Mouse (Mus musculus) CH12.LX (cell line): ENCODE data around the gene Thsd4. TPM values are rescaled to one million over a fixed set of nuclear protein-coding genes. Genes with fewer than 3 reads are reported as not detected.

Source experiments
- DNase-seq: peaks from one replicate; pipeline ENCODE4 v3.0.0-alpha.2; 2013; ENCODE audit errors: extremely low read depth
- H3K27ac ChIP-seq: 2 replicates; pipeline ENCODE4 v1.5.1; 2012; ENCODE audit warnings: low read depth, mild to moderate bottlenecking, control low read depth, moderate library complexity; ENCODE audit not compliant: insufficient read depth
- H3K27me3 ChIP-seq: replicated peaks from 2 replicates; pipeline ENCODE3; 2012; ENCODE audit warnings: inconsistent platforms
- H3K36me3 ChIP-seq, 2 experiments: replicated peaks in 1 of 2; 2 replicates each; pipeline versions ENCODE3 to v1.6.1; 2012; ENCODE audit warnings: inconsistent platforms in 1 of 2, low read length in 1 of 2, mild to moderate bottlenecking in 1 of 2, mixed read lengths in 1 of 2, moderate library complexity in 1 of 2; ENCODE audit not compliant: control insufficient read depth in 1 of 2, insufficient read depth in 1 of 2
- H3K4me1 ChIP-seq, 2 experiments: 2 replicates each; pipeline ENCODE4 v1.6.1; 2012; ENCODE audit warnings: inconsistent platforms in 1 of 2, moderate library complexity in 1 of 2; ENCODE audit not compliant: insufficient read depth in 2 of 2, control insufficient read depth in 1 of 2
- H3K4me2 ChIP-seq: 2 replicates; pipeline ENCODE4 v1.6.1; 2012; ENCODE audit warnings: low read depth, mild to moderate bottlenecking, control low read depth; ENCODE audit not compliant: poor library complexity, insufficient read depth, severe bottlenecking
- H3K4me3 ChIP-seq, 3 experiments: fragments of 150-350 bp in 1 of 3; sonication (generic) in 1 of 3; replicated peaks in 1 of 3; 2 replicates each; pipeline versions ENCODE3 to v1.5.1; 2011 to 2012; ENCODE audit warnings: low read depth in 2 of 3, low read length in 2 of 3, mild to moderate bottlenecking in 2 of 3, moderate library complexity in 2 of 3, control low read depth in 1 of 3, improper control_type of control experiment in 1 of 3, inconsistent platforms in 1 of 3, mixed read lengths in 1 of 3; ENCODE audit not compliant: poor library complexity in 1 of 3
- H3K79me2 ChIP-seq: replicated peaks from 2 replicates; pipeline ENCODE4 v1.6.1; 2012; ENCODE audit warnings: mild to moderate bottlenecking, moderate library complexity; ENCODE audit not compliant: control insufficient read depth, poor library complexity, insufficient read depth, severe bottlenecking; ENCODE audit errors: extremely low read depth
- H3K9ac ChIP-seq: 2 replicates; pipeline ENCODE4 v1.6.1; 2012; ENCODE audit warnings: low read depth, mild to moderate bottlenecking, control low read depth, moderate library complexity; ENCODE audit not compliant: insufficient read depth
- H3K9me3 ChIP-seq: replicated peaks from 2 replicates; pipeline ENCODE3; 2012; ENCODE audit warnings: low read length, inconsistent platforms, mixed read lengths
- BHLHE40 ChIP-seq: IDR thresholded peaks from 2 replicates; pipeline ENCODE4 v1.6.1; 2011; ENCODE audit warnings: mild to moderate bottlenecking, low read depth, low read length, improper control_type of control experiment
- CHD2 ChIP-seq: IDR thresholded peaks from 2 replicates; pipeline ENCODE4 v1.6.1; 2011; ENCODE audit warnings: low read length, improper control_type of control experiment
- CTCF ChIP-seq, 2 experiments: IDR thresholded peaks in 1 of 2; conservative IDR thresholded peaks in 1 of 2; 2 replicates each; pipeline ENCODE4 v1.5.1; 2011 to 2012; ENCODE audit warnings: low read depth in 2 of 2, low read length in 2 of 2, improper control_type of control experiment in 1 of 2, inconsistent platforms in 1 of 2, mild to moderate bottlenecking in 1 of 2, moderate library complexity in 1 of 2
- ETS1 ChIP-seq: conservative IDR thresholded peaks from 2 replicates; pipeline ENCODE4 v1.6.1; 2012; ENCODE audit warnings: low read depth, mild to moderate bottlenecking, inconsistent platforms, low read length, improper control_type of control experiment, moderate library complexity
- GABPA ChIP-seq: IDR thresholded peaks from 2 replicates; pipeline ENCODE4 v1.6.1; 2012; ENCODE audit warnings: low read depth, low read length, improper control_type of control experiment, inconsistent platforms; ENCODE audit not compliant: insufficient replicate concordance
- JUND ChIP-seq: conservative IDR thresholded peaks from 2 replicates; pipeline ENCODE4 v1.6.1; 2011; ENCODE audit warnings: low read depth, low read length, improper control_type of control experiment
- MAZ ChIP-seq: IDR thresholded peaks from 2 replicates; pipeline ENCODE4 v1.6.1; 2012; ENCODE audit warnings: low read depth, mild to moderate bottlenecking, inconsistent platforms, low read length, improper control_type of control experiment, moderate library complexity
- MEF2A ChIP-seq: IDR thresholded peaks from 2 replicates; pipeline ENCODE4 v1.6.1; 2014; ENCODE audit warnings: low read depth, mild to moderate bottlenecking, inconsistent platforms, low read length, improper control_type of control experiment, borderline replicate concordance
- MXI1 ChIP-seq: IDR thresholded peaks from 2 replicates; pipeline ENCODE4 v1.6.1; 2011; ENCODE audit warnings: mild to moderate bottlenecking, low read depth, low read length, improper control_type of control experiment
- MYC ChIP-seq: IDR thresholded peaks from 2 replicates; pipeline ENCODE4 v1.6.1; 2011; ENCODE audit warnings: low read depth, mild to moderate bottlenecking, improper control_type of control experiment, low read length
- NELFE ChIP-seq: IDR thresholded peaks from 2 replicates; pipeline ENCODE4 v1.6.1; 2011; ENCODE audit warnings: low read depth, low read length, improper control_type of control experiment
- NRF1 ChIP-seq: IDR thresholded peaks from 2 replicates; pipeline ENCODE4 v1.6.1; 2014; ENCODE audit warnings: low read depth, mild to moderate bottlenecking, inconsistent platforms, low read length, improper control_type of control experiment, moderate library complexity
- POLR2A ChIP-seq: IDR thresholded peaks from 2 replicates; pipeline ENCODE4 v1.6.1; 2011; ENCODE audit warnings: low read depth, mild to moderate bottlenecking, improper control_type of control experiment, low read length
- POLR2AphosphoS2 ChIP-seq: IDR thresholded peaks from 2 replicates; pipeline ENCODE4 v1.6.1; 2011; ENCODE audit warnings: low read depth, low read length, improper control_type of control experiment
- RAD21 ChIP-seq: IDR thresholded peaks from 2 replicates; pipeline ENCODE4 v1.6.1; 2011; ENCODE audit warnings: low read depth, mild to moderate bottlenecking, low read length, improper control_type of control experiment, moderate library complexity
- RCOR1 ChIP-seq: conservative IDR thresholded peaks from 2 replicates; pipeline ENCODE4 v1.6.1; 2012; ENCODE audit warnings: low read depth, mild to moderate bottlenecking, inconsistent platforms, low read length, improper control_type of control experiment
- SIN3A ChIP-seq: IDR thresholded peaks from 2 replicates; pipeline ENCODE4 v1.6.1; 2012; ENCODE audit warnings: low read length, improper control_type of control experiment, inconsistent platforms
- SMC3 ChIP-seq: IDR thresholded peaks from 2 replicates; pipeline ENCODE4 v1.6.1; 2011; ENCODE audit warnings: low read depth, low read length, improper control_type of control experiment
- TCF12 ChIP-seq: IDR thresholded peaks from 2 replicates; pipeline ENCODE4 v1.6.1; 2014; ENCODE audit warnings: low read depth, mild to moderate bottlenecking, inconsistent platforms, low read length, improper control_type of control experiment
- UBTF ChIP-seq: IDR thresholded peaks from 2 replicates; pipeline ENCODE4 v1.6.1; 2012; ENCODE audit warnings: low read depth, mild to moderate bottlenecking, inconsistent platforms, low read length, improper control_type of control experiment, moderate library complexity
- USF1 ChIP-seq: IDR thresholded peaks from 2 replicates; pipeline ENCODE4 v1.6.1; 2014; ENCODE audit warnings: low read depth, mild to moderate bottlenecking, inconsistent platforms, low read length, improper control_type of control experiment
- ZC3H11A ChIP-seq: IDR thresholded peaks from 2 replicates; pipeline ENCODE4 v1.6.1; 2012; ENCODE audit warnings: low read depth, mild to moderate bottlenecking, inconsistent platforms, low read length, improper control_type of control experiment
- ZKSCAN1 ChIP-seq: IDR thresholded peaks from 2 replicates; pipeline ENCODE4 v1.6.1; 2012; ENCODE audit warnings: low read depth, inconsistent platforms, low read length, improper control_type of control experiment, borderline replicate concordance
- ZMIZ1 ChIP-seq: IDR thresholded peaks from 2 replicates; pipeline ENCODE4 v1.6.1; 2012; ENCODE audit warnings: low read depth, mild to moderate bottlenecking, inconsistent platforms, low read length, improper control_type of control experiment
- ZNF384 ChIP-seq: IDR thresholded peaks from 2 replicates; pipeline ENCODE4 v1.6.1; 2012; ENCODE audit warnings: low read depth, low read length, improper control_type of control experiment, inconsistent platforms
- dilution Hi-C: fragments of 300-500 bp; cut with MboI; formaldehyde crosslinking; loops from 2 replicates; pipeline ENCODE4 v1.14.3; 2020; ENCODE audit warnings: low sequenced_read_pairs; ENCODE audit not compliant: extremely low pct_unique_long_range_greater_than_20kb, extremely low pct_ligation_motif_present
- in situ Hi-C: fragments of 300-500 bp; cut with MboI; formaldehyde crosslinking; loops from 3 replicates; pipeline ENCODE4 v1.14.3; 2019; ENCODE audit warnings: low sequenced_read_pairs, low pct_ligation_motif_present, low pct_unique_long_range_greater_than_20kb, mixed read lengths
- polyA plus RNA-seq: library from polyadenylated mRNA; unstranded; fragments of >175 nt; gene quantifications from 2 replicates; pipeline ENCODE4 v1.2.1, GENCODE M21; 2012; ENCODE audit warnings: low read depth; ENCODE audit not compliant: insufficient read length
- total RNA-seq, 2 experiments: library from RNA; depleted of rRNA; stranded (reverse); fragments of 300-350 nt in 1 of 2; fragments of >200 nt in 1 of 2; gene quantifications; 2 replicates each; pipeline ENCODE4 v1.2.3; 2012 to 2014

The Thsd4 gene
- total and polyA plus RNA-seq, 3 experiments = not detected

GRCm38 (mm10) chr9:60224039-60224695 is 297.7 kb downstream of the Thsd4 start:
- in situ Hi-C loops = no loop called here
- DNase-seq = no peak
- H3K4me2 ChIP-seq = no peak overlapping the region
- no peaks in the 10 kb centered on the region for H3K9me3 ChIP-seq
- no peaks in the 10 kb centered on the region for H3K79me2 ChIP-seq
- no peaks in the 10 kb centered on the region for H3K27me3 ChIP-seq
- TF ChIP-seq JUND (no peak), CTCF (conservative IDR thresholded peaks at IDR 0.05 in 1 of 2, IDR thresholded peaks at IDR 0.05 in 1 of 2; ENCODE audit: low read depth in 2 of 2, low read length in 2 of 2) (no peak), POLR2A (no peak), ETS1 (no peak), ZKSCAN1 (no peak), POLR2AphosphoS2 (no peak), SIN3A (no peak), NRF1 (no peak), MYC (no peak), USF1 (no peak), MAZ (no peak), ZC3H11A (no peak), GABPA (no peak)
- TF ChIP-seq, all 38 proteins: peak for 0
- no peak overlapping the region for H3K9ac ChIP-seq
- dilution Hi-C loops = no loop called here
- no peak overlapping the region for H3K4me3 ChIP-seq
- H3K4me1 ChIP-seq = peaks cover 0 to 14% of the 10 kb centered on the region in 2 experiments; a peak in 2 of 4 replicates
- no peak overlapping the region for H3K27ac ChIP-seq
- no peaks in the 10 kb centered on the region for H3K36me3 ChIP-seq

- H3K36me3 ChIP-seq = no peaks in the 10 kb centered on the region
- H3K9ac ChIP-seq = no peak overlapping the region
- H3K4me1 ChIP-seq = peaks cover 0 to 35% of the 10 kb centered on the region in 2 experiments; a peak in 2 of 4 replicates
- H3K9me3 ChIP-seq = no peaks in the 10 kb centered on the region
- dilution Hi-C loops = no loop called here
- H3K4me3 ChIP-seq = no peak overlapping the region
- in situ Hi-C loops = no loop called here
- DNase-seq = no peak
- no peak for TF ChIP-seq SMC3
- TF ChIP-seq ZKSCAN1 = no peak
- TF ChIP-seq NELFE = no peak
- TF ChIP-seq NRF1 = no peak
- no peak for TF ChIP-seq UBTF
- no peak for TF ChIP-seq MXI1
- no peak for TF ChIP-seq ZMIZ1
- TF ChIP-seq ZNF384 = no peak
- no peak for TF ChIP-seq TCF12
- TF ChIP-seq ETS1 = no peak
- no peak for TF ChIP-seq POLR2A
- no peak for TF ChIP-seq RAD21
- TF ChIP-seq GABPA = no peak
- no peak for TF ChIP-seq JUND
- TF ChIP-seq MYC = no peak
- TF ChIP-seq CHD2 = no peak
- no peak for TF ChIP-seq MEF2A
- no peak for TF ChIP-seq BHLHE40
- no peak for TF ChIP-seq RCOR1
- H3K4me2 ChIP-seq = no peak overlapping the region
- H3K27me3 ChIP-seq = no peaks in the 10 kb centered on the region
- H3K27ac ChIP-seq = no peak overlapping the region
- no peaks in the 10 kb centered on the region for H3K79me2 ChIP-seq
Measured at GRCm38 (mm10) chr9:60220431-60220830, 301.4 kb downstream of the Thsd4 start.
